Mouse (Mus musculus): ENCODE results near the gene Gm17542. TPM values are rescaled to one million over a fixed set of nuclear protein-coding genes. Genes with fewer than 3 reads are reported as not detected.

Gene Gm17542
- polyA plus RNA-seq, 1 experiment from 2014 or later = not detected

GRCm38 (mm10) chr10:58673278-58674061, 44.5 kb downstream of the Gm17542 start:
- no peaks in the 10 kb centered on the region for H3K36me3 ChIP-seq
- H3K27ac ChIP-seq = peak overlapping the region; percentile 62
- peak overlapping the region; percentile 22 for H3K4me2 ChIP-seq (replicated peaks)
- H3K4me3 ChIP-seq (replicated peaks) = no peak overlapping the region
- H3K9ac ChIP-seq (replicated peaks) = no peak overlapping the region
- ATAC-seq = peak; percentile 90
- 27% methylated on average over 15 of the region's 15 CpGs for WGBS
- no peaks in the 10 kb centered on the region for H3K9me3 ChIP-seq
- peaks cover 6% of the 10 kb centered on the region for H3K27me3 ChIP-seq
- H3K4me1 ChIP-seq (replicated peaks) = peaks cover 24% of the 10 kb centered on the region

DNA sequence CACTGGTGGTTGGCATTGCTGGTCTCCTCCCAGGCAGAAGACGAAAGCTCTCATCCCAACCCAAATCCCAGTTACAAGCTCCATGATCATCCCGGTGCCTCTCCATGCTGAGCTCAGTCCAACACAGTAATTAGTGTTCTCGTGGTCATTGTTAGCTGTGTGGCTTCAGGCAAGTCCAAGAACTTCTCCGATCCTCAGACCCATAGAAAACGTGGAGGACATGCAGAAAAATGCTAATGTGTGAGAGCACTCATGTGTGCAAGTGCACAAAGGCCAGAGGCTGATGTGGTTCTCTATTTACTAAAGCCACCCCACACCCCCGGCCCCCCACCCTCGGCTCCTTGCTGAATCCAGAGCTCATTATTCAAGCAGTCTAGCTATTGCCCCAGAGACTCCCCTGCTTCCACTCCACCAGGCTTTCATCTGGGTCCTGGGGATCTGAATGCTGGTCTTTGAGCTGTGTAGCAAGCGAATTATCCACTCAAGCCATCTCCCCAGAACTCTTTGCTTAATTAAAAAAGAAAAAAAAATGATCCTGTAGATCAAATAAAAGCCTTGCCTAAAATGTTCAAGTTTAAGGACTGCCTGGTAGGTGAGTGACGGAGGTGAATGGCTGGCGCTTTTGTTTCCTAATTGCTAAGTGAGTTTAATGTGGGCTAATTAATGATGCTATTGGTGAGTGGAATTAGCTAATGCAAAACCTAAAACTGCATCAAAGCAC, 45.3 kb downstream of the Gm17542 start:
- Histone ChIP-seq H3K4me1 (replicated peaks) (peaks cover 24% of the 10 kb centered on the region), H3K27ac (peak overlapping the region; percentile 62; the same call in 1 of the 2 replicates), H3K9me3 (no peaks in the 10 kb centered on the region), H3K4me2 (replicated peaks) (no peak overlapping the region), H3K36me3 (no peaks in the 10 kb centered on the region), H3K27me3 (peaks cover 6% of the 10 kb centered on the region), H3K9ac (replicated peaks) (no peak overlapping the region), H3K4me3 (replicated peaks) (no peak overlapping the region)
- peak; percentile 78 for ATAC-seq
- WGBS = 25% methylated on average over 10 of the region's 10 CpGs

GRCm38 (mm10) chr10:58663868-58664267, 54.1 kb downstream of the Gm17542 start:
- Histone ChIP-seq H3K4me3 (replicated peaks) (no peak overlapping the region), H3K9me3 (no peaks in the 10 kb centered on the region), H3K36me3 (no peaks in the 10 kb centered on the region), H3K27ac (no peak overlapping the region), H3K9ac (replicated peaks) (no peak overlapping the region), H3K4me2 (replicated peaks) (no peak overlapping the region), H3K27me3 (no peaks in the 10 kb centered on the region), H3K4me1 (replicated peaks) (0 out of 2 replicates have a peak, but pooled peaks cover 3% of the 10 kb centered on the region)
- ATAC-seq = peak; percentile 19; the same call in 1 of the 2 replicates
- WGBS = 83% methylated on average over 5 of the region's 5 CpGs

Other genes starting within 250 kb of the Gm17542 start
- 10.5 and 10.8 TPM in 2 replicates for gene Ccdc138, start 220.3 kb downstream of the Gm17542 start, polyA plus RNA-seq (2015; fragmentation: Nextera tagmentation; extraction: Ambion mirVana)
- gene Edar, start 42.6 kb downstream of the Gm17542 start, polyA plus RNA-seq (2015; fragmentation: Nextera tagmentation; extraction: Ambion mirVana) = 0.17 and 0.27 TPM in 2 replicates
- gene Sh3rf3, start 95.1 kb upstream of the Gm17542 start, polyA plus RNA-seq (2015; fragmentation: Nextera tagmentation; extraction: Ambion mirVana) = 1.6 and 2.1 TPM in 2 replicates

All from midbrain, embryonic 13.5 days (tissue).